Mouse (Mus musculus): ENCODE measurements around the gene Fbxl16.

GRCm38 (mm10) chr17:25869498-25869897 lies 60.6 kb downstream of the Fbxl16 start:
- TF ChIP-seq CTCF (IDR thresholded peaks at IDR 0.05), result no peak
- TF ChIP-seq EP300 (IDR thresholded peaks at IDR 0.05), result no peak

Data from lung, postnatal 0 days (tissue).